Mouse (Mus musculus): ENCODE results near the gene Oas2.

The Oas2 gene

GRCm38 (mm10) chr5:120729319-120729718 is 20.3 kb downstream of the Oas2 start:
- peak; percentile 44 for DNase-seq

- DNase-seq, result no peak
Observed at GRCm38 (mm10) chr5:120725811-120726455, 23.7 kb downstream of the Oas2 start.

GRCm38 (mm10) chr5:120721005-120721404 is 28.6 kb downstream of the Oas2 start:
- no peak for DNase-seq

GRCm38 (mm10) chr5:120718600-120719378 is 30.9 kb downstream of the Oas2 start:
- DNase-seq, result no peak

GRCm38 (mm10) chr5:120717136-120717535 is 32.5 kb downstream of the Oas2 start:
- DNase-seq, result peak; percentile 34

- DNase-seq, result peak; percentile 51
Observed at GRCm38 (mm10) chr5:120714314-120714713, 35.3 kb downstream of the Oas2 start.

- peak; percentile 44 for DNase-seq
Observed at GRCm38 (mm10) chr5:120712721-120713120, 36.9 kb downstream of the Oas2 start.

GRCm38 (mm10) chr5:120711827-120712226 is 37.8 kb downstream of the Oas2 start, which contains the start of gene Dtx1:
Gene Dtx1 (minus strand): TSS chr5:120711927.
- no peak for DNase-seq

- DNase-seq, result peak; percentile 81
Observed at GRCm38 (mm10) chr5:120711416-120711815, 38.2 kb downstream of the Oas2 start.

- no peak for DNase-seq
Observed at GRCm38 (mm10) chr5:120710826-120711248, 38.8 kb downstream of the Oas2 start.

GRCm38 (mm10) chr5:120710161-120710825 is 39.4 kb downstream of the Oas2 start:
- peak; percentile 32 for DNase-seq

- no peak for DNase-seq
Observed at GRCm38 (mm10) chr5:120706976-120707375, 42.7 kb downstream of the Oas2 start.

GRCm38 (mm10) chr5:120706541-120706940 is 43.1 kb downstream of the Oas2 start:
- DNase-seq, result peak; percentile 59

- DNase-seq, result no peak
Observed at GRCm38 (mm10) chr5:120704421-120704820, 45.2 kb downstream of the Oas2 start.

- DNase-seq, result no peak
Observed at GRCm38 (mm10) chr5:120703660-120704059, 46.0 kb downstream of the Oas2 start.

GRCm38 (mm10) chr5:120702969-120703368 is 46.7 kb downstream of the Oas2 start:
- DNase-seq, result no peak

- DNase-seq, result no peak
Observed at GRCm38 (mm10) chr5:120702421-120702820, 47.2 kb downstream of the Oas2 start.

- no peak for DNase-seq
Observed at GRCm38 (mm10) chr5:120700996-120701790, 48.5 kb downstream of the Oas2 start.

- peak; percentile 49 for DNase-seq
Observed at GRCm38 (mm10) chr5:120698801-120699391, 50.8 kb downstream of the Oas2 start.

GRCm38 (mm10) chr5:120698181-120698580 is 51.5 kb downstream of the Oas2 start:
- no peak for DNase-seq

- DNase-seq, result no peak
Observed at GRCm38 (mm10) chr5:120696865-120697264, 52.8 kb downstream of the Oas2 start.

GRCm38 (mm10) chr5:120696057-120696743 is 53.5 kb downstream of the Oas2 start:
- no peak for DNase-seq

All from layer of hippocampus, adult 9-11 months (tissue).